Mouse (Mus musculus) kidney, embryonic 15.5 days (tissue): ENCODE measurements at regions not wholly inside any gene's neighbourhood (a gene's known extent, or its start where the extent isn't known, plus 50 kb on each side); places are given as distances from the start of the nearest gene placed in this dataset.

Experiments
- ATAC-seq: fragments of 200-750 bp; cut with Nextera tagmentation; replicated peaks from 2 replicates; pipeline ENCODE4 v1.8.0; 2017; ENCODE audit warnings: moderate TSS enrichment; ENCODE audit not compliant: low FRiP score
- H3K27ac ChIP-seq: fragments of 300-500 bp; sonication (generic); 2 replicates; pipeline ENCODE4 v1.5.1; 2015; ENCODE audit warnings: mild to moderate bottlenecking, inconsistent platforms
- H3K27me3 ChIP-seq: fragments of 300-500 bp; sonication (generic); 2 replicates; pipeline ENCODE4 v1.6.1; 2015; ENCODE audit warnings: inconsistent platforms
- H3K36me3 ChIP-seq: fragments of 300-500 bp; sonication (generic); 2 replicates; pipeline ENCODE4 v1.6.1; 2015; ENCODE audit warnings: inconsistent platforms
- H3K4me1 ChIP-seq: fragments of 300-500 bp; sonication (generic); 2 replicates; pipeline ENCODE4 v1.6.1; 2015; ENCODE audit warnings: inconsistent platforms
- H3K4me2 ChIP-seq: fragments of 300-500 bp; sonication (generic); 2 replicates; pipeline ENCODE4 v1.6.1; 2015; ENCODE audit warnings: moderate library complexity, mild to moderate bottlenecking, inconsistent platforms
- H3K4me3 ChIP-seq: fragments of 300-500 bp; sonication (generic); replicated peaks from 2 replicates; pipeline ENCODE4 v1.5.1; 2015; ENCODE audit warnings: mild to moderate bottlenecking, inconsistent platforms
- H3K9ac ChIP-seq: fragments of 300-500 bp; sonication (generic); 2 replicates; pipeline ENCODE4 v1.6.1; 2015; ENCODE audit warnings: mild to moderate bottlenecking, inconsistent platforms
- H3K9me3 ChIP-seq: fragments of 300-500 bp; sonication (generic); replicated peaks from 2 replicates; pipeline ENCODE4 v1.6.1; 2016; ENCODE audit warnings: inconsistent platforms
- WGBS: fragments of 180-500 bp; shearing (Covaris S2); methylation state at CpG from one replicate; pipeline ENCODE4 v1.1.7; 2015; ENCODE audit warnings: mixed read lengths; 5-methylcytosine and 5-hydroxymethylcytosine counted together

DNA sequence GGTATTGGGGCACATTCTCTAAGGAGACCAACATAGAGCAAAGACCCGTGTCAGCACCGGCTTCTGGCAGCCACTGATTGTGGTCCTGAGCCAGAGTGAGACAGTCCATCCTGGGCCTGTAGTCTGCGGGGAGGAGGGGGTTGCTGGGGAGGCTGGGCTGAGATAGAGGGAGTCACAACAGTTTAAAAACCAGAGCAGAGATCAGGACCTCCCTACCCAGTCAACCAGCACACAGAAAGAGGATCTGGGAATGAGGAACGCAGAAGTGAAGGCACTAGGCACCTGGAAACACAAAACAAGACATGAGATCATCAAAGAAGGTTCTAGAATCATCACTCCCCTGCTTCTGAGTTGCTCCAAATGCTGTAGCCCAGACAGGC is 72.4 kb upstream of the Frmd6 start:
- no peaks in the 10 kb centered on the region for H3K27me3 ChIP-seq
- peak overlapping the region; percentile 24; the same call in 1 of the 2 replicates for H3K4me2 ChIP-seq
- H3K4me1 ChIP-seq: peaks cover 10% of the 10 kb centered on the region
- H3K9me3 ChIP-seq: no peaks in the 10 kb centered on the region
- WGBS: 35% methylated on average over 4 of the region's 4 CpGs
- H3K9ac ChIP-seq: no peak overlapping the region
- no peaks in the 10 kb centered on the region for H3K36me3 ChIP-seq
- ATAC-seq: peak; percentile 64; the same call in 1 of the 2 replicates
- H3K27ac ChIP-seq: peak overlapping the region; percentile 65
- H3K4me3 ChIP-seq: no peak overlapping the region

DNA sequence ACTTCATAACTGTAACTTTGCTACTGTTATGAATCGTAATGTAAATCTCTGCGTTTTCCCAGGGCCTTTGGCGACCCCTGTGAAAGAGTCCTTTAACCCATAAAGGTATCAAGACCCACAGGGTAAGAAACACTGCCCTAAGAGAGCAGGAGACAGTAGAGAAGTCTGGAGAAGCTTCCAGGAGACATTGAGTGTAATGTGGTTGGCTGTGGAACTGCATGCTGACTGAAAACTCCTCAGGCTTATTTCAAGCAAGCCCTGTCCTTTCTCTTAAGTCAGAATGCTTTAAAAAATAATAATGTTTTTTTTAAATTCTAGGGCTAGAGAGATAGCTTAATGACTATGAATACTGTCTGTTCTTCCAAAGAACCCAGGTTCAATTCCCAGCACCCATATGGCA is 71.9 kb upstream of the Frmd6 start:
- Histone ChIP-seq H3K4me1 (peaks cover 10% of the 10 kb centered on the region), H3K9me3 (no peaks in the 10 kb centered on the region), H3K4me3 (no peak overlapping the region), H3K27ac (no peak overlapping the region), H3K4me2 (no peak overlapping the region), H3K36me3 (no peaks in the 10 kb centered on the region), H3K9ac (no peak overlapping the region), H3K27me3 (no peaks in the 10 kb centered on the region)
- WGBS: 87% methylated on average over 3 of the region's 3 CpGs
- no peak for ATAC-seq

DNA sequence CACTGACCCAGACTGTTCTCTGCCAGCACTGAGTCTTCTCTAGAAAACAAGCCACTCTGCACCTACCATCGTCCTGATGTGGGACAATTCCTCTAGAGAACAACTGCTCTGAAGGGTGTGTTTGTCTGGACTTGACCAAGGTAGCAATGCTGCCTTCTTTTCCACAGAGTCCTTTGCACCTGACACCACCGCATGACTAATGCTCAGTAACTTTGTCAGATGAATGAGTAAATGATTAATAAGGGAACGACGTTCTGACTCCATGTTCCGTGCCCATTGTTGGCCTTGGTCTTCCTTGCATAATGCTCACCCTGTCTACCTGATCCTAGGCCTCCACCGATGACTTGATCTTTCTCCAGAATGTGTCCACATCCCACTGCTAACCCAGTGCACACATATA is 67.2 kb upstream of the Frmd6 start:
- 88% methylated on average over 6 of the region's 6 CpGs for WGBS
- Histone ChIP-seq H3K4me1 (no peaks in the 10 kb centered on the region), H3K36me3 (no peaks in the 10 kb centered on the region), H3K9ac (no peak overlapping the region), H3K27ac (no peak overlapping the region), H3K9me3 (no peaks in the 10 kb centered on the region), H3K4me2 (no peak overlapping the region), H3K27me3 (no peaks in the 10 kb centered on the region), H3K4me3 (no peak overlapping the region)
- ATAC-seq: no peak

DNA sequence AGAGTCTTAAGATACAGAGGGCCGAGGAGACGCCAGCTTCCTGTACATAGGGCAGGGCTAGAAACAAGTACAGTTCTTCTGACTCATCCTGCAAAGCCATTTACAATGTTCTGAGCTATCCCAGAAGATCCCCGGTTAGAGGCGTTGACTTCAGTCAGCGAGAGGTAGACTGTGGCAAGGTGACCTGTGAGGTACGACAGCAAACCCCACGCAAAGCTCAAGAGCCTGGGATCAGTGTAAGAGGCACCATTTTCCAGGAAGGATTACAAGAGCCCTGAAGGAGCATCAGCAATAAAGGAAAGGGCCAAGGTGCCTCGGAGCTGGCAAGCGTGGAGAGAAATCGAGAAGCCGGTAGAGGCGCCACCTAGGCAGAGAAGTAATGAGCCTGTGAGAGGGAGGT is 61.8 kb upstream of the Frmd6 start:
- 80% methylated on average over 12 of the region's 12 CpGs for WGBS
- no peak overlapping the region for H3K27ac ChIP-seq
- H3K36me3 ChIP-seq: no peaks in the 10 kb centered on the region
- H3K4me2 ChIP-seq: no peak overlapping the region
- H3K9me3 ChIP-seq: no peaks in the 10 kb centered on the region
- no peak for ATAC-seq
- no peaks in the 10 kb centered on the region for H3K4me1 ChIP-seq
- H3K9ac ChIP-seq: no peak overlapping the region
- H3K27me3 ChIP-seq: no peaks in the 10 kb centered on the region
- no peak overlapping the region for H3K4me3 ChIP-seq

DNA sequence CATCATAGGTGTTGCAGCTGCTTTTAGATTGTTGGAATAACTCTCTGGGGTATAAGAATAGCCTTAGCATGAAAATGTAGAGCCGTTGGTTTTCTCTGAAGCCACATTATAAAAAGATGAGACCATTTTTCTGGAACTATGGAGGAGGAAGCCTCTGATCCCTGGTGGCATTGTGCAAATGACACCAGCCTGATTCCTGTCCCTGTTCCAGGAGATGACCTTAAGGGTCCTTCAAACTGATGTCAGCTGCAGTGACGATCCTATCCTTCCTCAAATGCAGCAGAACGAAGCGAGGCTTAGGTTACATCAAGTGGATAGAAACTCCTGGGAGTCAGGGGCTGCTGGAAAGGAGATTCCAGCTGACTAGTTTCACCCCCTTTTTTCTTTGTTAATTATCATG is 59.0 kb upstream of the Frmd6 start:
- no peak overlapping the region for H3K9ac ChIP-seq
- H3K4me3 ChIP-seq: no peak overlapping the region
- H3K4me2 ChIP-seq: no peak overlapping the region
- no peaks in the 10 kb centered on the region for H3K4me1 ChIP-seq
- 68% methylated on average over 4 of the region's 4 CpGs for WGBS
- no peaks in the 10 kb centered on the region for H3K9me3 ChIP-seq
- H3K27ac ChIP-seq: no peak overlapping the region
- H3K36me3 ChIP-seq: no peaks in the 10 kb centered on the region
- no peak for ATAC-seq
- no peaks in the 10 kb centered on the region for H3K27me3 ChIP-seq

DNA sequence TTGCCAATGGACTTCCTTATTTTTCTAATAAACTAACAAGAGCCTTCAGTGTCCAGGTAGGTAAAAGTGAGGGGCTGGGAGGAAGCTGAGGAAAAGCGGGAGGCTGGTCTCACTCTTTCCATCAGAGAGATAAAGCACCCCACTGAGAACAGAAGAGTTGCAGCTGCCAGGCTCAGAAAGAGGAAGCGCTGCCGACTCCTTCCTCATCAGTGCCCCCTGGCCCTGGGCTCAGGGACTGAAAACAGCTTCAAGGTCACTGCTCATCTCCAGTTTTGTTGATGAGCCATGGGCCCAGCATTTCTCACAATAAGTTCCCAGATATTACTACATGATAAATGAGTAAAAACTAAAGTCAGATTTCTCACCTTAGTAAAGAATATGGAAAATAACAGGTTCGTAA is 57.4 kb upstream of the Frmd6 start:
- WGBS: 54% methylated on average over 4 of the region's 4 CpGs
- no peak overlapping the region for H3K27ac ChIP-seq

DNA sequence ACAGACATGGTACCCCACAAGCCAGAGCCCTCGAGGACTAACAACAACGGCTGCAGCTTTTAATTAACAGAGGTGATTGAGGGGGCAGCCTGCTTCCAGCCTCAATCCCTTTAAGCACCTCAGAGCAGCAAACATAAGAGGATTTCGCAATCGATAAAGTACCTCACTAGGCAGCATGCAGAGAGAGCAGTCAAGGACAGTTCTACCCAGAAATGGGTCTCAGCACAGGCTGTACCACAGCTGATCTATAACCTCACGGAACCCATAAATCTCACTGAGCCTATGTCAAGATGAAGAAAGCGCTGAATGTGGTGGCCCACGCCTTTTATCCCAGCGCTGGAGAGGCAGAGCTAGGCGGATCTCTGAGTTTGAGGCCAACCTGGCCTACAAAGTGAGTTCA is 56.6 kb upstream of the Frmd6 start:
- ATAC-seq: no peak
- WGBS: 72% methylated on average over 9 of the region's 9 CpGs
- Histone ChIP-seq H3K36me3 (no peaks in the 10 kb centered on the region), H3K27me3 (no peaks in the 10 kb centered on the region), H3K9ac (no peak overlapping the region), H3K9me3 (no peaks in the 10 kb centered on the region), H3K4me3 (no peak overlapping the region), H3K4me2 (no peak overlapping the region), H3K4me1 (no peaks in the 10 kb centered on the region), H3K27ac (no peak overlapping the region)

More for the DNA sequence above, 57.4 kb upstream of the Frmd6 start:
- no peak overlapping the region for H3K4me2 ChIP-seq
- H3K4me1 ChIP-seq: no peaks in the 10 kb centered on the region
- no peaks in the 10 kb centered on the region for H3K36me3 ChIP-seq
- no peaks in the 10 kb centered on the region for H3K9me3 ChIP-seq
- H3K4me3 ChIP-seq: no peak overlapping the region
- H3K27me3 ChIP-seq: no peaks in the 10 kb centered on the region
- ATAC-seq: no peak
- H3K9ac ChIP-seq: no peak overlapping the region

DNA sequence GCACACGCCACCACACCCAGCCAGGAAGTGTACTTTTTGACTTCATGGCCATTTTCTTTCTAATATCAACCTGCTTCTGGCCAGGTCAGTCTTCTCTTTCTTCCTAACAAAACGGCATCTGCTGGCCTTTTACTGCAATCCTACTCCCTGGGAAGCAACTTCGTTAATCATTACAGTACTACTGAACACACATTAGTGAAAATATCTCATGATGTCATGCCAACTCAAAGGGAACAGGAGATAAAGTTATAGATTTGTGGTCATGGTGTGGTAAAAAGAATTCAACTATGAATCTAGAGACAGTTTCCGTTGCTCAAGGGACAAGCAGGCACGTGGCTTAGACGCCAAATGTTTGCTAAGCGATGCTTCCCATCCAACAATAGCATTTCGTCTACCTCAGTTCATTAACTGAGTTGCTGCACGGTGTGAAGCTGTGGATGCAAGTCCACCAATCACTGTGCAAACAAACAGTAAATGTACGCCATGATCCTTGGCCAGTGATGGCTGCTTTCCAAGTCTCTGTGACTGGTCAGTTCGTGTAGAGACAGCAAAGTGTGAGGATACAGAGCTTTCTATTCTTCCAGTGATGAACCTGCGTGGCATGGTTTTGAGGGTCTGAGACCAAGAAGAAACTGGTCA is 55.7 kb upstream of the Frmd6 start:
- H3K9me3 ChIP-seq: no peaks in the 10 kb centered on the region
- H3K27ac ChIP-seq: no peak overlapping the region
- WGBS: 87% methylated on average over 12 of the region's 12 CpGs
- 0 out of 2 replicates have a peak, but pooled peaks cover 3% of the 10 kb centered on the region for H3K4me1 ChIP-seq
- H3K4me2 ChIP-seq: no peak overlapping the region
- H3K27me3 ChIP-seq: no peaks in the 10 kb centered on the region
- H3K36me3 ChIP-seq: no peaks in the 10 kb centered on the region
- no peak for ATAC-seq
- H3K4me3 ChIP-seq: no peak overlapping the region
- H3K9ac ChIP-seq: no peak overlapping the region

DNA sequence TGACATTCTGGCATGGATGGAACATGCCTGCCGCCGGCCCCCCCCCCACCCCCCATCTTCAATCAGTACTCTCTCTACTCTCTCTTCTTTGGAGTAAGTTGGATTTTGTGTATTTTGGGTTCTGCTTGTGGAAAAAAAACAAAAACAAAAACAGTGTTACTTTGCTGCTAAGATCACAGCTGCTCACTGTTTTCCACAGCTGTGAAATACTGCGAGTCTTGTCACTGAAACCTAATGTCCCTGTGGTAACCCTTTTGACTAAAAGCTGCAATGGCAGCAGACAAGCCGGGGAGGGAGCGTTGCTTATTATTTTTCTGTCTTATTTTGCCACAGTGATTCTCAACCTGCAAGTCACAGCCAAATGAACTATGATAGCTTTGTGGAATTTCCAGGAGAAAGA is 51.3 kb upstream of the Frmd6 start:
- Histone ChIP-seq H3K4me2 (no peak overlapping the region), H3K27me3 (no peaks in the 10 kb centered on the region), H3K36me3 (no peaks in the 10 kb centered on the region), H3K27ac (no peak overlapping the region), H3K9ac (no peak overlapping the region), H3K4me3 (no peak overlapping the region), H3K9me3 (no peaks in the 10 kb centered on the region), H3K4me1 (peaks cover 7% of the 10 kb centered on the region)
- 70% methylated on average over 5 of the region's 5 CpGs for WGBS
- no peak for ATAC-seq

DNA sequence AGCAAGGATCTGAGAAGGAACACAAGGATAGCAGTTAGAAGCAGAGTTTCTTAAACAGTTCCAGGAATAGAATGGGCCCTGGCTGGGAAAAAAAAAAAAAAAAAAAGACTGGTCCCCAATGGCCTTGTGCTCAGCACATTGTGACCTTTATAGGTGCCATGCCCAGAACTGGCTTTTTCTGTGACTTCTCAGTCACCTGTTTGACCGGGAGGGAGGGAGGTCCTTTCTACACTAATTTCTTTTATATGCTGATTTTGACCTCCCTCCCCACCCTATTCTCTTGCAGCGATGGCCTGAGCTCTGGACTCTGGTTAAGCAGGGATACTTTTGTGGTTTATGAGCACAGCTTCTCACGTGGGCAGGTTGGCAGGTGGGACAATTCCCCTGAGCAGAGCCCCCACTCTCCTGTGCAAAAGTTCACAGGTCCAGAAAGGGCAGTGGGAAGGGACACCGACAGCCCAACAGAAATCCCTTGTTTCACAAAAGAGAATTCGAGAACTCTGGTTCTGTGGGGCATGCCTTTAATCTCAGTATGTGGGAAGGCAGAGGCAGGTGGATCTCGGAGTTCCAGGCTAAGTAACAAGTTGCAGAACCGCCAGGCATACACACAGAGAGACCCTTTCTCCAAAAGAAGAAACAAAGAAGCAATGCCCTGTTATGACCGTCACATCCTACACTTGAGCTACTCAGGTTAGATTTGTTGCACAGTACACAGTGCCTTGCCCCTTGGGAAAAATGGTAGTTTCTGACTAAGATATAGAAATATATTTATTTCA is 50.3 kb upstream of the Frmd6 start:
- WGBS: 75% methylated on average over 8 of the region's 8 CpGs
- Histone ChIP-seq H3K4me3 (no peak overlapping the region), H3K27me3 (no peaks in the 10 kb centered on the region), H3K4me1 (peaks cover 7% of the 10 kb centered on the region), H3K4me2 (no peak overlapping the region), H3K9me3 (no peaks in the 10 kb centered on the region), H3K27ac (no peak overlapping the region), H3K36me3 (no peaks in the 10 kb centered on the region), H3K9ac (no peak overlapping the region)
- ATAC-seq: no peak
